Mouse (Mus musculus) urinary bladder, postnatal 25 days (tissue): ENCODE data around the gene Clcn2.

Experiments used
- DNase-seq: peaks from one replicate; pipeline ENCODE4 v3.0.0; 2022; ENCODE audit warnings: low spot score

Gene Clcn2

DNA sequence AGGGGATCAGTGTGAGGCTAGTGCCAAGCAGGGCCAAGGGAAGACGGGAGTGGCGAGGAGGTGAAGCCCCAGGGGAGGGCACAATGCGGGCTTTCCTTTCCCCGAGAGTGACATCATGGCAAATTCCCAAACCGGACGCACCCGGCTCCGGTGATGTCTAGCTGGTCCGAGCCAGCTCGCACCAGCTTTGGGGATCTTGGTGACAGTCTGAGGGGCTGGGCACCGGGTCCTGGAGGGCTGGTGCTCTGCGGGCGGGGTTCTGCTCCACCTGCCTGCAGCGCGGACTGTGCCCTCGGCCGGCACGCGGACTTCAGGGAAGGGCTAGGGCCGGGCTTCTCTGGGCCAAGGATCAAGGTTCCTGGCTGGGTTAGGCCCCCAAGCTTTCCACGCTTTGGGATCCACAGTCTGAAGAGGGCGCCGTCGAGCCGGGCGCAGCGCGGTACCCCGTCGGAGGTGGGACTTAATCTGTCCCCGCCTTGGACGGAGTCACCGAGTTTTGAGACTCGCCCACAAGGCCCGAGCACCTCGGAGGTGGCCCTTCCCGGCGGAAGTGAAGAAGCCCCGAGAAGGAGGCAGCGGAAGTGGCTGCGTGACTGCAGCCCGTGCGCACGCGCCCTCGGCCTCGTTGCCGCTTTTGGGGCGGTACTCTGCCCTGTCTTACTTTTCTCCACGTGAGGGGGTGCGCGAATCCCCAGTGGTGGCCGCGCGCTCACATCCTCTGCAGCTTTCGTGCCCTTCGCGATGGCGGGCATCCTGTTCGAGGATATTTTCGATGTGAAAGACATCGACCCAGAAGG, at the start of gene Clcn2, which contains the start of gene Polr2h:
Clcn2 (minus strand) TSS at position 566 of the 797 bp plus-strand sequence.
Polr2h (plus strand) TSS at position 485 of the 797 bp plus-strand sequence.
- peak; percentile 96 for DNase-seq

DNA sequence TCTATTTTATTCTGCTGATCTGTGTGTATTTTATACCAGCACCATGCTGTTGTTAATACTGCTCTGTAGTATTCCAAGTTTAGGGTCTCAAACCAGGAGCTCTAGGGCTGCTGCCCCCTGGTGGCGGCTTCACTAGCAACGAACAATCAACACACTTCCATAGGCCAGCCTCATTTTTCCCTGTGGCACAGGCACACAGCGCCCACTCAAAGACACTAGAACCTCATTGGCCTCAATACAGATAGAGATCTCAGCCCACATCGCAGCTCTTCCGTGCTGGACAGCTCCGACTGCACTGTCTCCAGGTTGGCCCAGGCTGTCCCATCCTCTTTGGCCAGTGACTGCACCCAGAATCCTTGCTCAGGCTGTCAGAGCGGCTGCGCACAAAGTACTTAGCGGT, 47.7 kb upstream of the Clcn2 start:
- peak; percentile 38 for DNase-seq

DNA sequence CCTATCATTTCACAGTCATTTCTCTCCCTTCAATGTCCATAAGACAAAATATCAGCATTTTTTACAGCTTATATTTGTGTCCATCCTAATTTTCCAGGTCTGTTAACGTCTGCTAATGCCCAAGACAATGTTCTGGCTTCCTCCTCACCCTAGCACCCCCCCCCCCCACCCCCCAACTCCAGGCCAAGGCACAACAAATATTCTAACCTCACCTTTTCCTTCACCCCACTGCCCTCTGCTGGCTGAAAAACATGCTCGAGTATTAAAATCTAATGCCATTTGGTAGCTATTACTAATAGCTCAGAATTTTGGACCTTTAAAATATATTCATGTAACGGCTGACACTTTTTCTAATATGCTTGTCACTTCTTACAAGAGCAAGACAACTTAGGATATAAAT, 44.1 kb upstream of the Clcn2 start:
- DNase-seq, result peak; percentile 59

DNA sequence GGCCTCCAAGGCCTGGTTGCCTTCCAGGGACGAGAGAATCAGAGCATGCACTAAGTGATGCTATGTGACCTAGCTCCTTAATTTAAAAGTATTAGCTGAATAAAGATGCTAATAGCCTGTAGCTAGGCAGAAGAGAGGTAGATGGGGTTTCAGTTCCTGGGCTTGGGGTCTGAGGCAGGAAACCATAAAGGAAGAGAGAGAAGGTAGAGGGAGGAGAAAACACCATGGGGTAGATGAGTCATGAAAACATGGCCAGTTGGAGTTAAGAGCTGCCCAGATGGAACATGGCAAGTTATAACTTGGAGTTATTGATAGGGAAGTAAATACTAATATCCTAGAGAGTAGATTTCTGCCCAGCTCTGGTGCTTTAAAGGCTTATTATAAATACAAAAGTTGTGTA, 39.8 kb upstream of the Clcn2 start:
- no peak for DNase-seq

DNA sequence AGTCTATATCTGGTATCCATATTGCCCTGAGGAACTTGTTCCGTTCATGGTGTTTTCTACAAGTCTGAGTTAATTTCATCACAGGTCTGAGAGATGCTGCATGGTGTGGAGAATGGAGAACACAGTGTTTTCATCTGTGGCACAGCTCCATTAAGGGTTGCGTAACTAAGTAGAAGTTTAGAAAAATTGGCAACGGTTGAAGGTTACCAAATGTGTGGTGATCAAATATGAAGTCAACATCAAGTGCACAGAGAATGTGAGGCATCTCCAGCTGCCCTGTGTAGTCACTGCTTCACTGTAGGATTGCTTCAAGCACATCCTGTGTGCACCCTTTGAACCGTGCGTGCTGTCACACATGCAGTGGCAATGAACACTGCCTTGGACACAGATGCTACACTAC, 38.5 kb upstream of the Clcn2 start:
- DNase-seq, result peak; percentile 17

DNA sequence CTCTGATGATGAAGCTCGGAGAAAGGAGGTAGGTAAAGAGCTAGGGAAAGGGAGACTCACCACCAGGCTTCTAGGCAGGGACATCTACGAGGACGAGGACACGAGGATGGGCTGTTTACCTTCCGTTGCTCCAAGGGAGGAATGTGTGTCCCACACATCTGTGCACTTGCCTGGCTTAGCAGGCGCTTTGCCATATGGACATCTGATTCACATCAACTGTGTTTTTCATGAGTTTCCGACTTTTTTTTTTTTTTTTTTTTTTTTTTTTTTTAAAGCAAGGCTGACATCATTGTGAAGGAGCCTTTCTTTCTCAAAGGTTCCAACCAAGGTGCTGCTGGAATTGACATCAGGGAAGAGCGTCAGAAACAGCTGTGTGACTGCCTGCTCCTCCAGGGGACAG, 33.0 kb upstream of the Clcn2 start:
- DNase-seq, result no peak

DNA sequence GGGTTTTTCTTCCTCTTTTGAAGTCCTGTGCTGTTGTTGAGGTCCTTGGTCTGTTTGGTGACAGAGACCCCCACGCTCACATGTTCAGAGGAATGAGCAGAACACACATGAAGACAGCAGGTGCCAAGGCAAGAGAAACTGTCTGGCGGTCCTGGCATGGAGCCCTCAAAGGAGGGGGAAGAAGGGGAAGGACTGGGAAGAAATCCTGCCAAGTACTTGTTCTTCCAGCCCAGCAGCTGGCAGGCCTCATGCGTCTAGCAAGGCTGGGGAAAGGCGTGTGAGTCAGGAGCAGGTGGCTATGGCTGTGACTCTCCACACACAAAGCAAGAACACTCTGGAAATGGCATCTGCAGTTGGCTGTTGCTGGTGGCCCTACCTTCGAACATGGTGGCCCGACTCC, 29.1 kb upstream of the Clcn2 start:
- DNase-seq, result peak; percentile 46

DNA sequence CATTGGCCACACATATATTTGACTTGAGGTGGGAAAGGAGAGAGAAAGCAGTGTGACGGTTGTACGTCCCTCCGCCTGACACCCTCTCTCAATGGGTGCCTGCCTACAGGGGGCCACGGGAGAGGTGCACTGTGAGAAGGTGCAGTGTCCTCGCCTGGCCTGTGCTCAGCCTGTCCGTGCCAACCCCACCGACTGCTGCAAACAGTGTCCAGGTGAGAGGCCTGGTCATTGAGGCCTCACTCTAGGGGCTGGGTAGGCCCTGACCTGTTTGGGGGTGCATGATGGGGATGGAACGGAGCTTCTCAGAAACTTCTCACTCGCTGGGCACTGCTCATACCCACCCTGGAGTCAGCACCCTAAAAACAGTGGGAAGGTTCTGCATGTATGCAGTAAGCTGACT, 22.3 kb upstream of the Clcn2 start:
- no peak for DNase-seq

DNA sequence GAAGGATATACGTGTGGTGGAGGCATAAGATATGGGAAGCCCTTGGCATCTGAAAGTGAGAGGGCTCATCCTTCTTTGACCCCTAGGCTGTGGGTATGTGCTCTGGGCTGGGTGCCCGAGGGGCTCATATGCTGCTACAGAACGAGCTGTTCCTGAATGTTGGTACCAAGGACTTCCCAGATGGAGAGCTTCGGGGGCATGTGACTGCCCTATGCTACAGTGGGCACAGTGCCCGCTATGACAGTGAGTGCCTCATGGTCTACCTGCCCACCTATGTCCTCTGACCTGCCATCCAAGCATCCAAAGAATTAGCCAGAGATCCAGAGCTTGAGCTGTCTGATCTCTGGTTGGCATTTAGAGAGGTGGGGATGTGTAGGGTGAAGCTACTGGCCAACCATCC, 19.3 kb upstream of the Clcn2 start:
- DNase-seq, result no peak

DNA sequence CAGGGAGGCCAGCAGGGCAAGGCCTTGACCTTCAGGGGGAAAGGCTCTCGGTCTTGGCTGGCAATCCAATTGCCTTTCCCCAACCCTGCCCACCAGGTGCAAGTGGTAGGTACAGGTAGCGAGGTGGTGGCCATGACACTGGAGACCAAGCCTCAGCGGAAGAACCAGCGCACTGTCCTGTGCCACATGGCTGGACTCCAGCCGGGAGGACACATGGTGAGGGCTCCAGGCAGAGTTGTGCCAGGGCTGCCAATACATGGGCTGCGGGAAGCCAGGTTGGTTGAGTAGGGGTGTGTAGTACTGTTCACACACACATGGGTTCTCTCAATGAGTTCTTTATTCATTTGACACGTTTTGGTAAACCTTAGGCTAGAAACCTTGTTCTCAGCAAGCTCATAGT, 18.6 kb upstream of the Clcn2 start:
- no peak for DNase-seq

DNA sequence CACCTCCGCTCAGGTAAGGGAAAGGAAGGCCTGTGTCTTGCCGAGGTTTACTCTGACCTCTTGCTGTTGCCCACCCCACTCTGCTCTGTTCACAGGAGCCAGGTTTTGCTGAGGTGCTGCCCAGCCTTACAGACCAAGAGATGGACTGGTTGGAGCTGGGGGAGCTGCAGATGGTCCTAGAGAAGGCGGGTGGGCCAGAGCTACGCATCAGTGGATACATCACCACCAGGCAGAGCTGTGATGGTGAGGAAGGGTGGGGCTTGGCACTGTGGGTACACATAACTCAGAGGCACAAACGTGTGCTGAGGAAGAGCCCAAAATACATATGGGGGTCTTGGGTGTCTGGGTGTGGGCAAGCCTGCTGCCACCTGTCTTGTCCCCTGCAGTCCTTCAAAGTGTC, 18.1 kb upstream of the Clcn2 start:
- no peak for DNase-seq

DNA sequence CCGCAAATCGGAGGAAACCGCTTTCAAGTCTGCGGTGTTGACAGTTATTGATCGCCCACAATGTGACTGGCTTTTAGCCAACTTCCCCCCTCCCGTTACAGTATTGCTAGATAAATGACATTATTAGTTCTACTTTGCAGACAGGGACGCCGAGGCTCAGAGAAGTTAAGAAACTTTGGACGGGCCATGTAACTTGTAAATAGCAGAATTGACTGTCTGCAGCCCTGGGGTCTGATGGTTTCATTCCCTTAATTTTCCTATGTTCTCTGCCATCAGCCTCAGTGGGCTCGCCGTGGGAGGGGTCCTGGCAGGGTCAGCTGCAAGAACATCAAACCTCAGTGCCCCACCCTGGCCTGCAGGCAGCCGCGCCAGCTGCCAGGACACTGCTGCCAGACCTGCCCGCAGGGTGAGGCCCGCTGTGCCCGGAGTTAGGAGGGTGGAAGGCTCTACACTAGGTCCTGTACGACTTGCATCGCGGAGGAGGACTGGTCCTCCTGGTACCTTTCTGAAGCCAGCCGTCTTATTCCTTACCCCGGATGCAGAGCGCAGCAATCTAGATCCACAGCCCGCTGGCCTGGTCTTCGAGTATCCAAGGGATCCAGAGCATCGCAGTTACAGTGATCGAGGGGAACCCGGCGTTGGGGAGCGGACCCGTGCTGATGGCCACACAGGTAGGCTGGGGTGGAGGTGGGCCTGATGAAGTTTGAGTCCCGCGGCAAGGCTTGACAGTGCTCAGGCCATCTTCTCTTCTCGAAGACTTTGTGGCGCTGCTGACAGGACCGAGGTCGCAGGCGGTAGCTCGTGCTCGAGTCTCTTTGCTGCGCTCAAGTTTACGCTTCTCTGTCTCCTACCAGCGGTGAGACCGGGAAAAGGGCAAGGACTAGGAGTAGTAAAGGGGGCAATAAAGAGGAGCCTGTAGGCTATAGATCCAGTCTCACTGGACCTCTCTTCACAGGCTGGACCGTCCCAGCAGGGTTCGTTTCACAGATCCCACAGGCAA, 16.5 kb upstream of the Clcn2 start, which contains the start of gene Thpo:
Thpo (minus strand) TSS at position 781 of the 1,000 bp plus-strand sequence.
- no peak for DNase-seq

DNA sequence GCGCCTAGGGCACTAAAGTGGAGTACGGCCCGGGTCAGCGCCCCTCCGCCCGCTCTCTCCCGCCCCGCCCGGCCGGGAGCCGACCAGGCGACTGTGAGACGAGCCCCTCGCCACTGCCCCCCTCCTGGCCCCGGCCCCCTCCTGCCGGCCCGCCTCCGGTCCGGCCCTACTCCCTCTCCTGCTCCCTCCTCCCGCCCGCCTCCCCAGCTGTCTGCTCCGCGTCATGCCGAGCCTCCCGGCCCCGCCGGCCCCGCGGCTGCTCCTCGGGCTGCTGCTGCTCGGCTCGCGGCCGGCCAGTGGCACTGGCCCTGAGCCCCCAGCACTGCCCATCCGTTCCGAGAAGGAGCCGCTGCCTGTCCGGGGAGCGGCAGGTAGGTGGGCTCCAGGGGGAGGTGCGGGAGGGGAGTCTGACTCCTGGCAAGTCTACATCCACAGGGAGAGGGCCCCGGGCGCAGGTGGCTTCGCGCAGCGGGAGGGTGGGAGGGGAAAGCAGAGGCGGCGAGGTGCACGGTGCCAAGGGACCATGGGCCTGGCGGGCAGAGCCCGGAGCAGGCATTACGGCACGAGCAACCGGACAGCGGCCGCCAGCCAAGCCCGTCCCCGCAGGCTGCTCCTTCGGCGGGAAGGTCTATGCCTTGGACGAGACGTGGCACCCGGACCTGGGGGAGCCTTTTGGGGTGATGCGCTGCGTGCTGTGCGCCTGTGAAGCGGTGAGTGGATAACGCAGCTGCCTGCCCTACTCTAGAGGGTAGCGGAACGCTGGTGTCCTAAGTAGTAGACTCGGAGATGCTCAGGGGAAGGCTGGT, 15.6 kb upstream of the Clcn2 start, which contains the start of gene Chrd:
Chrd (plus strand) TSS at position 203 of the 806 bp plus-strand sequence.
- DNase-seq, result peak; percentile 55

DNA sequence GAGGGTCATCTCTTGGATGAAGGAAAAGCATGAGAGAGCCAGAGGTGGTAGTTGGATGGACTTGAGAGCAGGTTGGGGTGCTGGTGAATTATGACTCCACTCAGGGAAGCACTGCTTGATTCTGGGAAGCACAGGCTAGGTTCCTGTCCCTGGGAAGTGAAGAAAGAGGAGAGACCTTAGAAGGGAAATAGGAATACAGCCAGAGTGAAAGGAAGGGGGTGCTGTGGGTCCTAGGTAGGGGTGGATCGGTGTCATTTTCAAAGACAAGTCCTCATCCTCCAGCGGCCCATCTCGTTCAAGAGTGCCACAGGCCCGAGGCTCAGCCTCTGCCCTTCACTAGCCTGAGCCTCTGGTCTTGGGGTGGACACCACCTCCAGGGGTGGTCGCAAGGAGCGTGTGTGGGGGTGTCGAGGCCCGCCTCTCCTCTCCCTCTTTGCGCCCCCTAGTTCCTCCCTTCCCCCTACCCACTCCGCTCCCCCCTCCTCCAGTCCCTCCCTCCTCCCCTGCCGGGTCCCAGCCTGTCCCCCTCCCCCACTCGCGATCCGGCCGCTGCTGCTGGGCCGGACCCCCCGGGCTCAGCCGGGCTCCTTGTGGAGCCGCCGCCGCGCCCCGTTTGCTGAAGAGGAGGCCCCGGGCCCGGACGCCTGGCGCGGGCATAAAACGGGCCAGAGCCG, 14.8 kb upstream of the Clcn2 start:
- no peak for DNase-seq

DNA sequence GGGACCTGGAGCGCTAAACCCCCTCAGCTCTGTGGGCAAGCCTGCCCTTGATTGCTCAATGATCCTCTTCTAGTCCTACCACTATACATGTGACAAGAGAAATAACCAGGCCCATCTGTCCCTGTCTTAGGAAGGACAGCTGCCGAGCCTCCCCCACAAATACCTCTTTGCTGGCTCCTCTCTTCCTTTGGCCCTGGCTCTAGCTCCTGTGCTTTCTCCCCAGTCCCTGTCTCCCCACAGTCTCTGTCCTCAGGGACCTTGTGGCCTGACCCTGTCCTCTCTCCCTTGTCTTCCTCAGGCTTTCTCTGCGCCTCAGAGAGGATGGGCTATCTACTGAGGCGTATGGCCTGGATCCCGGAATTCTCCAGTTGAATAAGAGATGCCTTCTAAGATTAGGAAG, 14.1 kb upstream of the Clcn2 start:
- DNase-seq, result no peak

DNA sequence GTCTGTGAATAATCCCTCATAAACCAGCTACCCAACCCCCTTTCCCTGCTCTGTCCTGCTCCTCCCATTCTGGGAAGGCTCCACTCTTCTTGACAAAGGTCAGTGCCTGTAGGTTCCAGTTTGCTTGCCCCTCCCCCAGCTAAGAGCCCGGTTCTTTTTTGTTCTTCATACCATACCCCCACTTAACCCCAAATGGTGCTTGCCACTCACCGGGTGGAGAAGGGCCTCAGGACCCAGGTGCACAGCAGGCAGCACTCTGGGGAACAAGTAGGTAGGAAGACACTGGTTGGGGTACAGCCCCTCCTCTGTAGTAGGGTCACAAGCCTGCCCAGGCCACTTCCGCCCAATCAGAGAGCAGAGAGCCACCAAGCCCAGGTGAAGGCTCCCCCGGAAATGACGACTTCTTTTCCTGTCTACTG, 12.8 kb upstream of the Clcn2 start:
- no peak for DNase-seq

DNA sequence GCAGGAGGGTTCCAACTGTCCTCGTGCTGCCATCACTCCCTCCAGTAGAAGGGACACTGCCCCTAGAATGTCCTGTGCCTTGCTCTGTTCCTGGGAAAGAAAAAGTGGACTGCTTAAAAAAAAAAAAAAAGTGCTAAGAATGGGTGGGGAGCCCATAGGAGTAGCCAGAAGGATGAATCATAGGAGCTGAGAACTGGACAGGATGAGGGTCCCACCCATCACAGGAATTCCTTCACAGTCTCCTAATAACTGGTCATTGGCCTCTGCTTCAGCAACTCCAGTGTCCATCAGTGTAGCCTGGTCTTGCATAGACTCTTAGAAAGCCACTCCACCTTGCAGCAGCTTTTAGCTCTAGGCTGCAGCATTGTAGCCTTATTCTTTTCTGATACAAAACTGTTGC, 8.8 kb upstream of the Clcn2 start:
- no peak for DNase-seq

DNA sequence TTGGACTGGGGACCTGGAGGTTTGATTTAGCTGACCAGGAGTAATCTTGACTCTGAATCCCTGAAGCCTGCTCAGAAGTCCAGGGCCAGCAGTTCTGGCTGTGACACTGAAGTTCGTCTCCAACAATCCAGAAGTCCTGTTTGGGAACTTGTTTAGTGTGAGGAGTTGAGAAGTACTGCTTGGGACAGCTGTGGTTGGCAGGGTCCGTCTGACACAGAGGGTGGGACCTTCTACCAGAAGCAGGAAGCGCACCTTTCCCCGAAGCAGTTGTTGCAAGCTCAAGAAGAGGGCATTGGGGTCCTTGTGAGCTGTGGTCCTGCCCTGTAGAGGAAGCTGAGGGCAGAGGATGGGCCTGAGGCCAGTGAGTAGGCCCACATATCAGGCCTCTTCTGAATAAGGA, 8.2 kb upstream of the Clcn2 start:
- no peak for DNase-seq

DNA sequence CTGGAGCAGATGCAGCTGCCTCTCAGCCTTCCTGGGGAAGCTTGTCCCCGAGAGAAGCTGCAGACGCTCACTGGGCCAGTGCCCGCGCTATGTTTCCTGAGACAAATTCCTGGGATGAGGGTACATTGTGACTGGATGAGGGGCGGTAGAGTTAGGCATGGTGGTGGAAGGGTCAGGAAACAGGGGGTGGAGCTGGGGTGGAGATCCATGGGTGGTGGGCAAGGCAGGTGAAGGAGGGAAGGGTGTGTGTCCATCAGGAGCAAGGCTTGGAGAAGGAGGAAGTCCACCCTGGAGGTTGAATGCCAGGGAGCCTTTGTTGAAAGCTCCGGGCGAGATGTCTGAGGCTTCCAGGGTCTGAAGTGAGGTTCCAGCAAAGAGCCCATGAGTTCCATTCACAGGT, 7.8 kb upstream of the Clcn2 start:
- DNase-seq, result no peak

DNA sequence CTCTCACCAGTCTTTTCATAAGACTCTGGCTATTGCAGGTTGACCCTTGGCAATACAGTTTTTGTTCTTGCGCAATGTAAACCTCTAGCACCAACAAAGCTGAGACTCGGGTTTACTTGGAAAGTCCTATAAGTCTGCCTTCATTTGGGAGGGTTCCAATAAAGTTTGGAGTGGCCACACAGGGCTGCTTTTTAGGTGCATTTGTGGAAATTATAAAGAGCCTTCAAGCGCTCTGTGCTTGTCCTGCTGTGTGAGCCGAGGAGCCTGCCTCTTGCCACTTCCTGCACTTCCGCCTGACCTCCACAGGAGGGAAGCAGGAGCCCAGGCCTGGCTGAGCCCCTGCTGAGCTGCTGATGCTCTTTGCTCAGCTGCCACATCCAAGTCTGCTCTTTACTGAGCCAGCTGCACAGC, 6.8 kb upstream of the Clcn2 start:
- DNase-seq, result peak; percentile 46

DNA sequence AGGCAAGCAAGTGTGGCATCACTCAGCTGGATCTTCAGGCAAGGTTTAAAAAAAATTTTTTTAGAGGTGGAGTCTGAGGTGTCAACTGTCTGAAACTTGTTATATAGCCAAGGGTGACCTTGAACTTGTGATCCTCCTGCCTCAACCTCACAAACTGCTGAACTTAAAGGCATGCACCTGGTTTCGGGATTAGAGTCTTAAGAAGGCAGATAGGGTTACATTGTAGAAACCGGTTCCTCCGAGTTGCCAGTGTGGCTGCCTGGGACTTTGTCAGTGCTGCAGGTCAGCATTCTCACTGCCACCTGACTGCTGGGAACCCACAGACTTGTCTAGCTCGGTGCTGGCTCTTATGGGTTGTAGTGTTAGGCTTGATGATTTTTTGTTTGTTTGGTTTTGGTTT, 5.7 kb upstream of the Clcn2 start:
- no peak for DNase-seq
